Mouse (Mus musculus) thymus, adult 2 months (tissue): Measurements from ENCODE around the gene Dpep2nb.

Experiments used
- CTCF ChIP-seq: fragments of 200-500 bp; IDR thresholded peaks from 2 replicates; pipeline ENCODE4 v1.5.1; 2012; ENCODE audit warnings: mild to moderate bottlenecking, control low read depth, low read length, moderate library complexity, borderline replicate concordance; ENCODE audit not compliant: control insufficient read depth, poor library complexity, insufficient read depth; ENCODE audit errors: extremely low read depth
- POLR2A ChIP-seq: fragments of 200-500 bp; IDR thresholded peaks from 2 replicates; pipeline ENCODE4 v1.6.1; 2012; ENCODE audit warnings: mild to moderate bottlenecking, low read length, control low read depth, moderate library complexity; ENCODE audit not compliant: control insufficient read depth, poor library complexity, insufficient read depth; ENCODE audit errors: extremely low read depth

- TF ChIP-seq CTCF (no peak), POLR2A (no peak)
Observed at GRCm38 (mm10) chr8:106043055-106043454, 37.3 kb upstream of the Dpep2nb start.
